Mouse (Mus musculus): Measurements from ENCODE around the gene Olfr819.
"Not testable (repeated sequence)": the region's sequence is repeated elsewhere in the genome, so short reads cannot be mapped to it uniquely, and the experiment has no call there.

The Olfr819 gene

DNA sequence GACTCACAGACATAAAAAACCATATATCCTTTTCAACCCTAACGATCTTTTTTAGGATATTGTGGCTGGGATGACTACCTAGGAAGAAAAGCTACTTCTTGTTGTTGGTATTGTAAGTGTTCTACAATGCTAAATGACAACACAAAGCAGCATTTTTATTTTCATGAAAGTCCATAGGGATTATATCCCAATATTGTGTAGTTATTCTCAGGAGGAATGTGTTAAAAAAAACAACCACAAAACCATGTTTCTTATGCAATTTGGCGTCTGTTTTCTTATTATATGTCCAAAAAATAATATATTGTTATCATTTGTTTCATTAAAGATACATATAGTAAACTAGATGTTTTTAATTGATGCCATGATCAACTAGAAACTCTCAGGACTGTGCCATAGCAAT lies at the start of gene Olfr819:
Olfr819 (minus strand) TSS at position 101 of the 400 bp plus-strand sequence.
- DNase-seq (ENCODE audit: low read depth) = not testable (repeated sequence)

DNA sequence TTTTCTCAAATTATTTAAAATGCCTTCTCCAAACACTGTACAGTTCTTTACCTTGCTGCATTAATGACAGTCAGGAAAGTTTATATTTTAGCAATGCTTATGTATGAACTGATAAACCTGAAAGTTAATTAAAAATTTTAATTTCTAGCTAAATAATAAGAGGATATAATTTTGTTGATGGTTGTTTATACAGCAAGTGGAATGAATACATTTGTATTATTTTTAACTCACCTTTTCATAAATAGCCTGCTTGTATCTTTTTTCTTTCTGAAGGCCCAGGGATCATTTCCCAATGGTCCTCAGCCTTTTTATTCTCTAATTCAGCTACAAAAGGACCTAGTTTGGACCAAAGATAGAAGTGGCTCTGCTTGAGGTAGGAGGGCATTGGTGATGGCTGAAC lies 45.3 kb upstream of the Olfr819 start, which contains the start of gene Olfr820:
Olfr820 (plus strand) TSS at position 301 of the 400 bp plus-strand sequence.
- no peak for DNase-seq (ENCODE audit: low read depth)

- DNase-seq (ENCODE audit: low read depth) = not testable (repeated sequence)
These were observed 38.3 kb upstream of the Olfr819 start for GRCm38 (mm10) chr10:130005366-130005765.

- DNase-seq (ENCODE audit: low read depth) = not testable (repeated sequence)
These were observed 37.0 kb upstream of the Olfr819 start for GRCm38 (mm10) chr10:130004104-130004503.

- not testable (repeated sequence) for DNase-seq (ENCODE audit: low read depth)
These were observed 17.9 kb upstream of the Olfr819 start, which contains the start of gene Gm10310 for GRCm38 (mm10) chr10:129984962-129985361. Gene Gm10310 (minus strand): TSS chr10:129985062.

DNA sequence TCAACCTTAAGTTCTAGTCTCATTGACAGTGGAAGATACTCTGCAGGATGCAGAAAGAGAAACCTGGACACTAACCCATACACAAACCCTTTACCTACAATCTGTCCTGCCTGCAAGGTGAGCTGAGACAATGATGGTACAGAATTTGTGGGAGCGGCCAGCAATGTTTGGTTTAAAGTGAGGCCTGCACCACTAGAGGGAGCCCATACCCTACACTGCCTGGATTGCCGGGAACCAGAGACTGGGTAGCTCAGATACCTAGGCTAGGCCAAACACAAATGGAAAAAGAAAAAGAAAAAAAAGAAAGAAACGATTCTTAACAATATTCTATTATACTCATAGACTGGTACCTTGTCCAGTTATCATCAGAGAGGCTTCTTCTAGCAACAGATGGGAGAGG lies 14.8 kb upstream of the Olfr819 start:
- not testable (repeated sequence) for DNase-seq (ENCODE audit: low read depth)

- DNase-seq (ENCODE audit: low read depth) = not testable (repeated sequence)
These were observed 9.0 kb upstream of the Olfr819 start, which contains the start of gene Olfr247 for GRCm38 (mm10) chr10:129976040-129976439. Gene Olfr247 (minus strand): TSS chr10:129976140.

DNA sequence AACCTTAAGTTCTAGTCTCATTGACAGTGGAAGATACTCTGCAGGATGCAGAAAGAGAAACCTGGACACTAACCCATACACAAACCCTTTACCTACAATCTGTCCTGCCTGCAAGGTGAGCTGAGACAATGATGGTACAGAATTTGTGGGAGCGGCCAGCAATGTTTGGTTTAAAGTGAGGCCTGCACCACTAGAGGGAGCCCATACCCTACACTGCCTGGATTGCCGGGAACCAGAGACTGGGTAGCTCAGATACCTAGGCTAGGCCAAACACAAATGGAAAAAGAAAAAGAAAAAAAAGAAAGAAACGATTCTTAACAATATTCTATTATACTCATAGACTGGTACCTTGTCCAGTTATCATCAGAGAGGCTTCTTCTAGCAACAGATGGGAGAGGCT lies 5.9 kb upstream of the Olfr819 start:
- not testable (repeated sequence) for DNase-seq (ENCODE audit: low read depth)

DNA sequence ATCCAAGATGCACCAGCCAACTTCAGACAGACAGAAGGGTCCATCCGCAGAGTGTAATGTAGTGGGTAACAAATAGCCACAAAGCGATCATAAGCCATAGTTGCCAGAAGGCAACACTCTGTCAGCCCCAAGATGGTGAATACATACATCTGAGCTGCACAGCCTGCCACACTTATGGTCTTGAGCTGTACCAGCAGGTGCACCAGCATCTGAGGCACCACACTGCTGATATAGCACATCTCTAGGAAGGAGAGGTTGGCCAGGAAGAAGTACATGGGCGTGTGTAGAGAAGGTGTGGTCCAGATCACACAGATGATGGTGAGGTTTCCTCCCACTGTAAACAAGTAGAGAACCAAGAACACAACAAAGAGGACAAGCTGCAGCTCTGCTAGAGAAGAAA lies 834 bp downstream of the Olfr819 start:
- not testable (repeated sequence) for DNase-seq (ENCODE audit: low read depth)

- no peak for DNase-seq (ENCODE audit: low read depth)
These were observed 18.1 kb downstream of the Olfr819 start, which contains the start of gene Olfr818 for GRCm38 (mm10) chr10:129949000-129949399. Gene Olfr818 (minus strand): TSS chr10:129949100.

DNA sequence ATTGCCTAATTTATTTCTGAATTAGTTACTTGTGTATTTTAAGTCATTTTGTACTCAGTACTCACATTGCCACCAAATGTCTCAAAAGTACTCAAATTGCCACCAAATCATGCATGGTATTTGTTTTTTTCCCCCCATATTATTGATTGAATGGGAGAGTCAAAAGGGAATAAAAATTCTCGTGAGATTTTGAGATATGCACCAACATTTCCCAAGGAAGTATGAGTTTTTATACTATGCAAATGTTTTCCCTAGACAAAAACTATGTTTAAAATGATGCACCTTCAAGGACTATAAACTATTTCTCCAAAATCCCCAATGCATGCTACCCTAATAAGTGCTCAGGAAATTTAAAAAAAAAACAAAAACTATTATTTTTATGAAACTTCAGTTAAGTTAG lies 51.6 kb downstream of the Olfr819 start, which contains the start of gene Olfr816:
Olfr816 (minus strand) TSS at position 101 of the 400 bp plus-strand sequence.
- DNase-seq (ENCODE audit: low read depth) = no peak

All from c-Kit-positive CD71-negative TER-119-negative erythroid progenitor cells, embryonic 14.5 days (primary cell).